Mouse (Mus musculus) liver, adult 2 months (tissue): ENCODE results near the gene Jakmip3.

ENCODE experiments used
- CTCF ChIP-seq: fragments of 200-500 bp; IDR thresholded peaks from 2 replicates; pipeline ENCODE4 v1.5.1; 2011; ENCODE audit warnings: low read depth, low read length, control low read depth
- POLR2A ChIP-seq: fragments of 200-500 bp; IDR thresholded peaks from 2 replicates; pipeline ENCODE4 v1.6.1; 2011; ENCODE audit warnings: low read length, control low read depth; ENCODE audit not compliant: insufficient read depth; ENCODE audit errors: extremely low read depth

GRCm38 (mm10) chr7:139128994-139129393, 188.5 kb downstream of the Jakmip3 start:
- no peak for TF ChIP-seq POLR2A
- no peak for TF ChIP-seq CTCF
